Mouse (Mus musculus): ENCODE results near the gene Cd247.
"Not testable (repeated sequence)": the region's sequence is repeated elsewhere in the genome, so short reads cannot be mapped to it uniquely, and the experiment has no call there.

Cd247 gene

GRCm38 (mm10) chr1:165788511-165788910, at the start of gene Cd247:
TSS of gene Cd247 (plus strand) at chr1:165788681.
- DNase-seq (ENCODE audit: low spot score) = no peak

GRCm38 (mm10) chr1:165738985-165739384, 49.5 kb upstream of the Cd247 start:
- DNase-seq (ENCODE audit: low spot score) = no peak

GRCm38 (mm10) chr1:165741989-165742388, 46.5 kb upstream of the Cd247 start:
- DNase-seq (ENCODE audit: low spot score) = no peak

GRCm38 (mm10) chr1:165748053-165748452, 40.4 kb upstream of the Cd247 start:
- DNase-seq (ENCODE audit: low spot score) = no peak

GRCm38 (mm10) chr1:165751142-165751541, 37.3 kb upstream of the Cd247 start:
- DNase-seq (ENCODE audit: low spot score) = no peak

- no peak for DNase-seq (ENCODE audit: low spot score)
Measured at GRCm38 (mm10) chr1:165751838-165752237, 36.6 kb upstream of the Cd247 start.

- no peak for DNase-seq (ENCODE audit: low spot score)
Measured at GRCm38 (mm10) chr1:165754205-165754604, 34.3 kb upstream of the Cd247 start.

GRCm38 (mm10) chr1:165755194-165755593, 33.3 kb upstream of the Cd247 start:
- DNase-seq (ENCODE audit: low spot score) = no peak

GRCm38 (mm10) chr1:165761522-165762305, 26.8 kb upstream of the Cd247 start:
- DNase-seq (ENCODE audit: low spot score) = no peak

- not testable (repeated sequence) for DNase-seq (ENCODE audit: low spot score)
Measured at GRCm38 (mm10) chr1:165762498-165762897, 26.0 kb upstream of the Cd247 start.

GRCm38 (mm10) chr1:165762914-165763634, 25.4 kb upstream of the Cd247 start:
- DNase-seq (ENCODE audit: low spot score) = no peak

- DNase-seq (ENCODE audit: low spot score) = peak; percentile 94
Measured at GRCm38 (mm10) chr1:165763635-165764372, 24.7 kb upstream of the Cd247 start, which contains the start of gene Creg1. TSS of gene Creg1 (plus strand) at chr1:165763746.

GRCm38 (mm10) chr1:165764571-165764970, 23.9 kb upstream of the Cd247 start:
- no peak for DNase-seq (ENCODE audit: low spot score)

GRCm38 (mm10) chr1:165765041-165765440, 23.4 kb upstream of the Cd247 start:
- no peak for DNase-seq (ENCODE audit: low spot score)

GRCm38 (mm10) chr1:165765651-165766294, 22.7 kb upstream of the Cd247 start:
- no peak for DNase-seq (ENCODE audit: low spot score)

GRCm38 (mm10) chr1:165766295-165766890, 22.1 kb upstream of the Cd247 start:
- no peak for DNase-seq (ENCODE audit: low spot score)

GRCm38 (mm10) chr1:165768894-165769512, 19.5 kb upstream of the Cd247 start:
- DNase-seq (ENCODE audit: low spot score) = no peak

GRCm38 (mm10) chr1:165770181-165770759, 18.2 kb upstream of the Cd247 start:
- no peak for DNase-seq (ENCODE audit: low spot score)

- peak; percentile 77 for DNase-seq (ENCODE audit: low spot score)
Measured at GRCm38 (mm10) chr1:165771491-165771897, 17.0 kb upstream of the Cd247 start.

- no peak for DNase-seq (ENCODE audit: low spot score)
Measured at GRCm38 (mm10) chr1:165771998-165772397, 16.5 kb upstream of the Cd247 start.
